26 mouse cellular contexts compared by ENCODE assay signal in genomic region chr6:124679486-124679885, GRCm38 (mm10). TPM values are rescaled to one million over a fixed set of nuclear protein-coding genes. Genes with fewer than 3 reads are reported as not detected.
DNase-seq lines count a peak whose midpoint lies in the region; ATAC-seq and TF ChIP-seq lines count a peak whose summit lies in the region.
"Had no signal": no experiment of that assay in that cellular context is flagged by ENCODE, and none has a peak within 500 bp of the region (broad histone marks: within the 10 kb centered on the region; RNA-seq: fewer than 3 reads in every experiment).

No protein-coding gene starts in this region.

- no peak overlapping the region for H3K4me3 ChIP-seq in small intestine, adult 2 months (ENCODE audit: low read depth, low read length)
- H3K4me3 ChIP-seq: heart, embryonic 13.5 days had no signal

- no peak for TF ChIP-seq POLR2A in small intestine, adult 2 months (IDR thresholded peaks at IDR 0.05; ENCODE audit: low read depth, low read length)

- 33% methylated on average over 3 of the region's 3 CpGs for WGBS in small intestine, adult 2 months

- peak; percentile 65 for ATAC-seq in frontal cortex, adult (ENCODE audit: low TSS enrichment)
- ATAC-seq: activated CD4-positive, CD25-positive, alpha-beta regulatory T cell, adult 4 months; forebrain, embryonic 14.5 days; forebrain, postnatal 0 days; hindbrain, postnatal 0 days had no signal

- intact Hi-C loops in left cerebral cortex, postnatal 36 days (cut with DNase I), result no loop called here

- peaks cover 34% of the 10 kb centered on the region for H3K4me1 ChIP-seq in small intestine, adult 2 months (ENCODE audit: control insufficient read depth, insufficient read depth, insufficient read length, low read length)

- peak overlapping the region; percentile 97 for H3K27ac ChIP-seq in small intestine, adult 2 months (ENCODE audit: insufficient read depth, low read depth, low read length)
- H3K27ac ChIP-seq: heart, embryonic 13.5 days; hindbrain, embryonic 14.5 days; hindbrain, postnatal 0 days had no signal

- DNase-seq in frontal cortex, postnatal 36 days (ENCODE audit: low spot score in 2 of 2), result no peak
- DNase-seq in left cerebral cortex, adult 18-20 months (ENCODE audit: low spot score in 2 of 2), result peak; percentile 37 to 64
- DNase-seq in left cerebral cortex, postnatal 36 days (ENCODE audit: low spot score in 2 of 2), result no peak
- peak; percentile 48 for DNase-seq in right cerebral cortex, adult 18-20 months
- DNase-seq in right cerebral cortex, postnatal 10 days (ENCODE audit: low spot score in 2 of 2), result no peak
- no peak for DNase-seq in gastrocnemius, postnatal 25 days
- DNase-seq: adrenal gland, adult 8-10 months; adrenal gland, postnatal 25 days; cerebellum, adult 18-20 months; cerebellum, adult 9-10 months; cerebellum, postnatal 14 days; forebrain, postnatal 0 days; gastrocnemius, postnatal 10 days; heart, adult 18-20 months; heart, postnatal 14 days; heart, postnatal 4 days had no signal

- peaks cover 4% of the 10 kb centered on the region; the same call in 1 of the 2 replicates for H3K36me3 ChIP-seq in small intestine, adult 2 months (ENCODE audit: control insufficient read depth, insufficient read depth, low read length)

- H3K27me3 ChIP-seq in small intestine, adult 2 months (ENCODE audit: control insufficient read depth, insufficient read depth, low read length), result no peaks in the 10 kb centered on the region
- H3K27me3 ChIP-seq: heart, embryonic 13.5 days had no signal

- no peak for TF ChIP-seq CTCF in small intestine, adult 2 months (IDR thresholded peaks at IDR 0.05; ENCODE audit: extremely low read depth, insufficient read length, insufficient replicate concordance, low read depth, low read length)

RNA-seq across cellular contexts. Expression of gene Lpcat3, which starts 16.7 kb away (rescaled TPM):
- 10 to 100 TPM; 20.1 to 20.6 TPM for total RNA-seq in left cerebral cortex, adult 18-20 months (2021)
- 10 to 100 TPM; 20.9 to 23.0 TPM for total RNA-seq in left cerebral cortex, postnatal 36 days (2021)
- 127 and 323 TPM in 2 replicates for polyA plus RNA-seq in small intestine, adult 2 months (2012; rRNA removed)
- total RNA-seq in gastrocnemius, postnatal 25 days (2021), result 10 to 100 TPM; 14.8 to 18.0 TPM

RNA-seq across cellular contexts. Expression of gene Emg1, which starts 32.5 kb away (rescaled TPM):
- 10 to 100 TPM; 45.7 to 49.1 TPM for total RNA-seq in left cerebral cortex, adult 18-20 months (2021)
- total RNA-seq in left cerebral cortex, postnatal 36 days (2021), result 10 to 100 TPM; 41.8 to 45.9 TPM
- polyA plus RNA-seq in small intestine, adult 2 months (2012; rRNA removed), result 26.8 and 34.9 TPM in 2 replicates
- 10 to 100 TPM; 53.8 to 58.9 TPM for total RNA-seq in gastrocnemius, postnatal 25 days (2021)

RNA-seq across cellular contexts. Expression of gene Phb2, which starts 32.6 kb away (rescaled TPM):
- 100 to 1,000 TPM; 115 to 117 TPM for total RNA-seq in left cerebral cortex, adult 18-20 months (2021)
- total RNA-seq in left cerebral cortex, postnatal 36 days (2021), result 100 to 1,000 TPM; 113 to 127 TPM
- polyA plus RNA-seq in small intestine, adult 2 months (2012; rRNA removed), result 87.7 and 122 TPM in 2 replicates
- total RNA-seq in gastrocnemius, postnatal 25 days (2021), result 100 to 1,000 TPM; 157 TPM

RNA-seq across cellular contexts. Expression of gene C1s2, which starts 43.6 kb away (rescaled TPM):
- under 1 TPM; 0.14 to 0.28 TPM for total RNA-seq in left cerebral cortex, adult 18-20 months (2021)
- under 1 TPM in 1 of 2 experiments, not detected in 1; 0.32 TPM for total RNA-seq in left cerebral cortex, postnatal 36 days (2021)
- not detected in 2 replicates for polyA plus RNA-seq in small intestine, adult 2 months (2012; rRNA removed)
- total RNA-seq in gastrocnemius, postnatal 25 days (2021), result under 1 TPM; 0.20 to 0.51 TPM
- total RNA-seq: hindbrain, postnatal 0 days had no signal
- polyA plus RNA-seq: activated CD4-positive, CD25-positive, alpha-beta regulatory T cell, adult 4 months; embryonic facial prominence, embryonic 11.5 days; forebrain, embryonic 11.5 days; heart, embryonic 13.5 days; hindbrain, embryonic 11.5 days had no signal

RNA-seq across cellular contexts. Expression of gene Ptpn6, which starts 59.0 kb away (rescaled TPM):
- total RNA-seq in left cerebral cortex, adult 18-20 months (2021), result 1 to 10 TPM; 2.5 to 5.1 TPM
- 1 to 10 TPM; 3.7 to 6.6 TPM for total RNA-seq in left cerebral cortex, postnatal 36 days (2021)
- 23.0 and 41.0 TPM in 2 replicates for polyA plus RNA-seq in small intestine, adult 2 months (2012; rRNA removed)
- total RNA-seq in gastrocnemius, postnatal 25 days (2021), result 1 to 10 TPM; 1.5 to 2.2 TPM

Comparison
In these comparisons a context has a peak if more than half of its experiments do, and no peak if none do; other contexts are left out.
1. DNase-seq: peak in left cerebral cortex, adult 18-20 months (2 of 2) and right cerebral cortex, adult 18-20 months (single experiment); none in frontal cortex, postnatal 36 days (0 of 2), left cerebral cortex, postnatal 36 days (0 of 2), right cerebral cortex, postnatal 10 days (0 of 2) and gastrocnemius, postnatal 25 days (single experiment).